Comparison of ENCODE assay signal across 8 mouse cellular contexts in the genomic region with DNA sequence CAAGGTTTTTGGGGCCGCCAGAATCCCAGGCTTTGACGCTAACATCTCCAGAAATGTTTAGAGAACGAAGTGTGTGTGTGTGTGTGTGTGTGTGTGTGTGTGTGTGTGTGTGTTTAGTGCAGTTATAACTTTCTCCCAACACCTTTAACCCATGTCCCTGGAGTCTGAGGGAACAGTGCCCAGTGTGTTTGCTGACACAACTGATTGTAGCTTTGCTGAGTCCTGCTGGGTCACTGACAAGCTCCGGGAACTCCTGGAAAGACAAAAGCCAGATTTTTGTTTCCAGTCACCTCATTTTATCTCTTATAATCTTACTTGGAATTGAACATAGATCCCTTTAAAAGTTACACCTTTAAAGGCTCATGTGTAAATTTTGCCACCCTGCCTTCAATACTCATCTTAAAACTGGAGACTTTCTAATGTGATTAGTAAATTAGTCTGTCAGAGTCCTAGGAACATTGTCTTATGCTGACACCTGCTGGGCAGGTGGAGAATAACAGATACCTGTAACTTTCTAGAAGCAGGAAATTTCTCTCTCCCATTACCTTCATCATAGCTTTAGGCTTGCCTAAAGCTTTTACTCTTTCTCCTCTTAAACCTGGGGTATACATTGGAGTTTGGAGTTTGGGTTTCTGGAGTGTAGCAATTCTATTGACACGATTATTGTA. TPM values are rescaled to one million over a fixed set of nuclear protein-coding genes. Genes with fewer than 3 reads are reported as not detected.
DNase-seq lines count a peak whose midpoint lies in the region; ATAC-seq and TF ChIP-seq lines count a peak whose summit lies in the region.

No protein-coding gene starts in this region.

- no peak overlapping the region for H3K4me2 ChIP-seq in kidney, postnatal 0 days (ENCODE audit: low read length)

- peak; percentile 83 for TF ChIP-seq CTCF in heart, adult 2 months (IDR thresholded peaks at IDR 0.05)
- TF ChIP-seq CTCF in cerebellum, adult 2 months (IDR thresholded peaks at IDR 0.05; ENCODE audit: borderline replicate concordance, insufficient read depth, low read depth, low read length) = peak; percentile 23; the same call in 1 of the 2 replicates
- peak; percentile 76 for TF ChIP-seq CTCF in kidney, postnatal 0 days (IDR thresholded peaks at IDR 0.05; ENCODE audit: low read depth)

- no peaks in the 10 kb centered on the region for H3K36me3 ChIP-seq in heart, adult 2 months (ENCODE audit: control insufficient read depth, insufficient read depth, low read length)
- H3K36me3 ChIP-seq in heart, embryonic 10.5 days = no peaks in the 10 kb centered on the region
- no peaks in the 10 kb centered on the region for H3K36me3 ChIP-seq in kidney, postnatal 0 days (ENCODE audit: insufficient read depth, low read length)

- intact Hi-C loops in heart, adult 2 months (cut with DNase I) = loop anchor here (1.0 to 5.0 kb wide), 2 partner anchors 103 to 278 kb away; no protein-coding TSS in a partner anchor

- H3K9me3 ChIP-seq in heart, embryonic 10.5 days = no peaks in the 10 kb centered on the region
- no peaks in the 10 kb centered on the region for H3K9me3 ChIP-seq in kidney, postnatal 0 days (replicated peaks; ENCODE audit: low read length)

- H3K9ac ChIP-seq in heart, adult 2 months (ENCODE audit: low read depth, low read length) = no peak overlapping the region
- no peak overlapping the region for H3K9ac ChIP-seq in kidney, postnatal 0 days (ENCODE audit: low read depth, low read length)

- no peak for TF ChIP-seq EP300 in heart, adult 2 months (IDR thresholded peaks at IDR 0.05; ENCODE audit: insufficient read depth, low read depth, low read length)

- 65% methylated on average over 5 of the region's 5 CpGs for WGBS in heart, adult 2 months
- 64% methylated on average over 5 of the region's 5 CpGs for WGBS in heart, embryonic 10.5 days
- WGBS in cerebellum, adult 2 months = 68% methylated on average over 5 of the region's 5 CpGs
- 74% methylated on average over 5 of the region's 5 CpGs for WGBS in kidney, postnatal 0 days

- H3K27ac ChIP-seq in heart, adult 2 months = no peak overlapping the region
- no peak overlapping the region for H3K27ac ChIP-seq in heart, embryonic 10.5 days
- no peak overlapping the region for H3K27ac ChIP-seq in cerebellum, adult 2 months (ENCODE audit: insufficient read depth, low read length)
- no peak overlapping the region for H3K27ac ChIP-seq in kidney, postnatal 0 days

- no peaks in the 10 kb centered on the region for H3K79me2 ChIP-seq in heart, adult 2 months (replicated peaks; ENCODE audit: control insufficient read depth, insufficient read depth, low read length)

- no peak for ATAC-seq in kidney, postnatal 0 days (replicated peaks; ENCODE audit: low FRiP score, low read depth)

- no peaks in the 10 kb centered on the region for H3K4me1 ChIP-seq in heart, adult 2 months (ENCODE audit: control insufficient read depth, insufficient read depth, low read length)
- H3K4me1 ChIP-seq in heart, embryonic 10.5 days = no peaks in the 10 kb centered on the region
- H3K4me1 ChIP-seq in cerebellum, adult 2 months (ENCODE audit: control insufficient read depth, insufficient read depth, low read length) = no peaks in the 10 kb centered on the region
- no peaks in the 10 kb centered on the region for H3K4me1 ChIP-seq in kidney, postnatal 0 days (replicated peaks; ENCODE audit: insufficient read depth, low read length)

- peaks cover under 1% of the 10 kb centered on the region; the same call in 1 of the 2 replicates for H3K27me3 ChIP-seq in heart, adult 2 months (ENCODE audit: control insufficient read depth, insufficient read depth, low read length)
- H3K27me3 ChIP-seq in heart, embryonic 10.5 days (ENCODE audit: insufficient read depth, poor library complexity, severe bottlenecking) = no peaks in the 10 kb centered on the region
- no peaks in the 10 kb centered on the region for H3K27me3 ChIP-seq in cerebellum, adult 2 months (ENCODE audit: control insufficient read depth, insufficient read depth, low read length)
- H3K27me3 ChIP-seq in kidney, postnatal 0 days (ENCODE audit: insufficient read depth, low read length) = no peaks in the 10 kb centered on the region

- H3K4me3 ChIP-seq in heart, adult 2 months = no peak overlapping the region
- no peak overlapping the region for H3K4me3 ChIP-seq in heart, embryonic 10.5 days
- H3K4me3 ChIP-seq in cerebellum, adult 2 months (replicated peaks; ENCODE audit: insufficient read depth, low read depth, low read length) = no peak overlapping the region
- H3K4me3 ChIP-seq in kidney, postnatal 0 days (replicated peaks; ENCODE audit: low read depth, low read length) = no peak overlapping the region

- no peak for TF ChIP-seq POLR2A in heart, adult 2 months (IDR thresholded peaks at IDR 0.05; ENCODE audit: insufficient read depth, low read depth, low read length)
- no peak for TF ChIP-seq POLR2A in cerebellum, adult 2 months (IDR thresholded peaks at IDR 0.05; ENCODE audit: borderline replicate concordance, insufficient read depth, low read length)

- DNase-seq in heart, adult 2 months = no peak
- no peak for DNase-seq in heart, embryonic 10.5 days (ENCODE audit: low spot score)
- DNase-seq in urinary bladder, postnatal 14 days (ENCODE audit: low spot score) = peak; percentile 52
- DNase-seq in urinary bladder, postnatal 10 days (ENCODE audit: low spot score) = no peak
- peak; percentile 35 to 38 for DNase-seq in cerebellum, adult 2 months
- peak; percentile 45 for DNase-seq in kidney, postnatal 0 days (ENCODE audit: low spot score)
- DNase-seq in mesoderm, embryonic 11.5 days (ENCODE audit: low read depth, low spot score) = peak; percentile 7
- DNase-seq in ovary, postnatal 10 days (ENCODE audit: low spot score) = no peak

RNA-seq across cellular contexts. Expression of gene Pik3cg, which starts 37.2 kb away (rescaled TPM):
- 1 to 10 TPM; 1.3 to 2.0 TPM for total RNA-seq in heart, adult 2 months (2021)
- polyA plus RNA-seq in heart, adult 2 months (2012; rRNA removed) = 1.2 and 1.7 TPM in 2 replicates
- polyA plus RNA-seq in heart, embryonic 10.5 days (2016; fragmentation: Nextera tagmentation; extraction: Ambion mirVana) = 0.70 and 0.82 TPM in 2 replicates
- polyA plus RNA-seq in cerebellum, adult 2 months (2012; rRNA removed) = 0.71 and 0.74 TPM in 2 replicates
- polyA plus RNA-seq in kidney, postnatal 0 days (2015; fragmentation: Nextera tagmentation; extraction: Ambion mirVana) = 1.6 TPM in 2 replicates

Comparison
In these comparisons a context has a peak if more than half of its experiments do, and no peak if none do; other contexts are left out.
1. DNase-seq: peak in urinary bladder, postnatal 14 days (single experiment), cerebellum, adult 2 months (2 of 2), kidney, postnatal 0 days (single experiment) and mesoderm, embryonic 11.5 days (single experiment); none in heart, adult 2 months (0 of 2), heart, embryonic 10.5 days (single experiment), urinary bladder, postnatal 10 days (single experiment) and ovary, postnatal 10 days (single experiment).
2. CTCF ChIP-seq: peak in every context shown above with its lines; median percentile 83 in heart, adult 2 months; 76 in kidney, postnatal 0 days; 23 in cerebellum, adult 2 months.